Mouse (Mus musculus) MEL (cell line): ENCODE data around the gene Slc4a4. TPM values are rescaled to one million over a fixed set of nuclear protein-coding genes. Genes with fewer than 3 reads are reported as not detected.

Source experiments
- DNase-seq: peaks from one replicate; pipeline ENCODE4 v3.0.0; 2011; ENCODE audit warnings: low read depth, low spot score
- H3K27ac ChIP-seq: 2 replicates; pipeline ENCODE4 v1.5.1; 2012; ENCODE audit warnings: low read depth, mild to moderate bottlenecking, control low read depth, low read length, moderate library complexity; ENCODE audit not compliant: control insufficient read depth
- H3K27me3 ChIP-seq, 2 experiments: fragments of 150-350 bp in 1 of 2; sonication (generic) in 1 of 2; 2 replicates each; pipeline ENCODE4 v1.6.1; 2012; ENCODE audit warnings: low read length in 2 of 2, mild to moderate bottlenecking in 2 of 2, improper control_type of control experiment in 1 of 2, moderate library complexity in 1 of 2; ENCODE audit not compliant: insufficient read depth in 2 of 2, control insufficient read depth in 1 of 2
- H3K36me3 ChIP-seq, 2 experiments: 2 replicates each; pipeline ENCODE4 v1.6.1; 2012 to 2014; ENCODE audit warnings: low read length in 2 of 2, improper control_type of control experiment in 1 of 2, inconsistent platforms in 1 of 2, mild to moderate bottlenecking in 1 of 2; ENCODE audit not compliant: insufficient read depth in 2 of 2, control insufficient read depth in 1 of 2
- H3K4me1 ChIP-seq, 2 experiments: fragments of 150-350 bp in 1 of 2; sonication (generic) in 1 of 2; 2 replicates each; pipeline ENCODE4 v1.6.1; 2012; ENCODE audit warnings: low read length in 2 of 2, improper control_type of control experiment in 1 of 2, mild to moderate bottlenecking in 1 of 2; ENCODE audit not compliant: insufficient read depth in 2 of 2, control insufficient read depth in 1 of 2
- H3K4me3 ChIP-seq, 2 experiments: fragments of 150-350 bp in 1 of 2; sonication (generic) in 1 of 2; 2 replicates each; pipeline ENCODE4 v1.5.1; 2012; ENCODE audit warnings: low read depth in 2 of 2, low read length in 2 of 2, mild to moderate bottlenecking in 2 of 2, moderate library complexity in 2 of 2, control low read depth in 1 of 2, improper control_type of control experiment in 1 of 2; ENCODE audit not compliant: control insufficient read depth in 1 of 2, insufficient read depth in 1 of 2
- H3K79me2 ChIP-seq: 2 replicates; pipeline ENCODE4 v1.6.1; 2012; ENCODE audit warnings: mild to moderate bottlenecking, low read length, moderate library complexity; ENCODE audit not compliant: control insufficient read depth, poor library complexity, insufficient read depth
- H3K9ac ChIP-seq: 2 replicates; pipeline ENCODE4 v1.6.1; 2012; ENCODE audit warnings: low read depth, mild to moderate bottlenecking, control low read depth, low read length, moderate library complexity; ENCODE audit not compliant: control insufficient read depth, poor library complexity, severe bottlenecking
- H3K9me3 ChIP-seq: fragments of 150-350 bp; sonication (generic); replicated peaks from 2 replicates; pipeline ENCODE4 v1.6.1; 2012; ENCODE audit warnings: mild to moderate bottlenecking, low read length, improper control_type of control experiment, moderate library complexity; ENCODE audit not compliant: insufficient read depth
- ETS1 ChIP-seq: IDR thresholded peaks from 2 replicates; pipeline ENCODE4 v1.6.1; 2012; ENCODE audit warnings: low read depth, mild to moderate bottlenecking, inconsistent platforms, low read length, improper control_type of control experiment, moderate library complexity
- GATA1 ChIP-seq: IDR thresholded peaks from 2 replicates; pipeline ENCODE4 v1.6.1; 2011; ENCODE audit warnings: low read depth, low read length, improper control_type of control experiment
- MAFK ChIP-seq: IDR thresholded peaks from 2 replicates; pipeline ENCODE4 v1.6.1; 2011; ENCODE audit warnings: low read depth, mild to moderate bottlenecking, low read length, improper control_type of control experiment, borderline replicate concordance
- POLR2AphosphoS2 ChIP-seq: IDR thresholded peaks from 2 replicates; pipeline ENCODE4 v1.6.1; 2011; ENCODE audit warnings: low read length, improper control_type of control experiment
- SMC3 ChIP-seq: IDR thresholded peaks from 2 replicates; pipeline ENCODE4 v1.6.1; 2011; ENCODE audit warnings: low read depth, low read length, improper control_type of control experiment
- TAL1 ChIP-seq: IDR thresholded peaks from 2 replicates; pipeline ENCODE4 v1.6.1; 2012; ENCODE audit warnings: mild to moderate bottlenecking, inconsistent platforms, low read length, moderate library complexity, mixed read lengths
- TBP ChIP-seq: IDR thresholded peaks from 2 replicates; pipeline ENCODE4 v1.8.0; 2011; ENCODE audit warnings: low read depth, low read length, improper control_type of control experiment
- USF2 ChIP-seq, 2 experiments: IDR thresholded peaks; 2 replicates each; pipeline ENCODE4 v1.6.1; 2011 to 2012; ENCODE audit warnings: improper control_type of control experiment in 2 of 2, low read length in 2 of 2, borderline replicate concordance in 1 of 2, inconsistent platforms in 1 of 2, low read depth in 1 of 2, mild to moderate bottlenecking in 1 of 2; ENCODE audit not compliant: insufficient read depth in 1 of 2
- ZKSCAN1 ChIP-seq: IDR thresholded peaks from 2 replicates; pipeline ENCODE4 v1.6.1; 2012; ENCODE audit warnings: low read depth, mild to moderate bottlenecking, inconsistent platforms, low read length, improper control_type of control experiment, moderate library complexity
- ZMIZ1 ChIP-seq: IDR thresholded peaks from 2 replicates; pipeline ENCODE4 v1.6.1; 2012; ENCODE audit warnings: low read depth, mild to moderate bottlenecking, inconsistent platforms, low read length, improper control_type of control experiment, moderate library complexity
- polyA plus RNA-seq, 2 experiments: library from polyadenylated mRNA; stranded (reverse) in 1 of 2; unstranded in 1 of 2; fragments of >175 nt in 1 of 2; fragments of >200 nt in 1 of 2; gene quantifications; 2 replicates each; pipeline versions ENCODE4 v1.2.1 to v1.2.4; 2012; ENCODE audit warnings: low replicate concordance in 2 of 2, low read depth in 1 of 2; ENCODE audit not compliant: insufficient read length in 2 of 2, insufficient read depth in 1 of 2, missing spikeins in 1 of 2
- total RNA-seq: library from RNA; depleted of rRNA; stranded (reverse); fragments of 300-350 nt; gene quantifications from 2 replicates; pipeline ENCODE4 v1.2.3, GENCODE M21; 2012

Gene Slc4a4
- total and polyA plus RNA-seq, 3 experiments = not detected

- Histone ChIP-seq H3K4me3 (no peak overlapping the region), H3K27ac (no peak overlapping the region), H3K27me3 (no peaks in the 10 kb centered on the region), H3K79me2 (no peaks in the 10 kb centered on the region), H3K9me3 (no peaks in the 10 kb centered on the region), H3K4me1 (no peaks in the 10 kb centered on the region), H3K36me3 (no peaks in the 10 kb centered on the region), H3K9ac (no peak overlapping the region)
- DNase-seq = no peak
- no peak for TF ChIP-seq MAFK
These were observed 63.7 kb downstream of the Slc4a4 start for GRCm38 (mm10) chr5:88950337-88950736.

GRCm38 (mm10) chr5:88952757-88953577 is 66.3 kb downstream of the Slc4a4 start:
- DNase-seq = no peak
- no peaks in the 10 kb centered on the region for H3K4me1 ChIP-seq
- no peak for TF ChIP-seq ETS1
- H3K9me3 ChIP-seq = no peaks in the 10 kb centered on the region
- no peak overlapping the region for H3K9ac ChIP-seq
- no peak overlapping the region for H3K4me3 ChIP-seq
- H3K27ac ChIP-seq = no peak overlapping the region
- no peaks in the 10 kb centered on the region for H3K27me3 ChIP-seq
- no peaks in the 10 kb centered on the region for H3K36me3 ChIP-seq
- H3K79me2 ChIP-seq = no peaks in the 10 kb centered on the region

- DNase-seq = no peak
- no peaks in the 10 kb centered on the region for H3K27me3 ChIP-seq
- TF ChIP-seq USF2 (IDR thresholded peaks at IDR 0.05; ENCODE audit: borderline replicate concordance in 1 of 2, insufficient read depth in 1 of 2, low read depth in 1 of 2, low read length in 2 of 2) (no peak), ZMIZ1 (no peak), SMC3 (no peak), TBP (no peak), TAL1 (no peak), GATA1 (no peak), POLR2AphosphoS2 (no peak), ZKSCAN1 (no peak)
- H3K79me2 ChIP-seq = no peaks in the 10 kb centered on the region
- no peak overlapping the region for H3K4me3 ChIP-seq
- H3K36me3 ChIP-seq = no peaks in the 10 kb centered on the region
- no peaks in the 10 kb centered on the region for H3K9me3 ChIP-seq
- no peak overlapping the region for H3K9ac ChIP-seq
- H3K27ac ChIP-seq = no peak overlapping the region
- no peaks in the 10 kb centered on the region for H3K4me1 ChIP-seq
These were observed 71.1 kb downstream of the Slc4a4 start for GRCm38 (mm10) chr5:88957735-88958134.
